Mouse (Mus musculus) MEL (cell line): Measurements from ENCODE around the gene Nkiras2. TPM values are rescaled to one million over a fixed set of nuclear protein-coding genes. Genes with fewer than 3 reads are reported as not detected.

Experiments used
- DNase-seq: peaks from one replicate; pipeline ENCODE4 v3.0.0; 2011; ENCODE audit warnings: low read depth, low spot score
- H3K27ac ChIP-seq: 2 replicates; pipeline ENCODE4 v1.5.1; 2012; ENCODE audit warnings: low read depth, mild to moderate bottlenecking, control low read depth, low read length, moderate library complexity; ENCODE audit not compliant: control insufficient read depth
- H3K27me3 ChIP-seq, 2 experiments: fragments of 150-350 bp in 1 of 2; sonication (generic) in 1 of 2; 2 replicates each; pipeline ENCODE4 v1.6.1; 2012; ENCODE audit warnings: low read length in 2 of 2, mild to moderate bottlenecking in 2 of 2, improper control_type of control experiment in 1 of 2, moderate library complexity in 1 of 2; ENCODE audit not compliant: insufficient read depth in 2 of 2, control insufficient read depth in 1 of 2
- H3K36me3 ChIP-seq, 2 experiments: 2 replicates each; pipeline ENCODE4 v1.6.1; 2012 to 2014; ENCODE audit warnings: low read length in 2 of 2, improper control_type of control experiment in 1 of 2, inconsistent platforms in 1 of 2, mild to moderate bottlenecking in 1 of 2; ENCODE audit not compliant: insufficient read depth in 2 of 2, control insufficient read depth in 1 of 2
- H3K4me1 ChIP-seq, 2 experiments: fragments of 150-350 bp in 1 of 2; sonication (generic) in 1 of 2; 2 replicates each; pipeline ENCODE4 v1.6.1; 2012; ENCODE audit warnings: low read length in 2 of 2, improper control_type of control experiment in 1 of 2, mild to moderate bottlenecking in 1 of 2; ENCODE audit not compliant: insufficient read depth in 2 of 2, control insufficient read depth in 1 of 2
- H3K4me3 ChIP-seq, 2 experiments: fragments of 150-350 bp in 1 of 2; sonication (generic) in 1 of 2; 2 replicates each; pipeline ENCODE4 v1.5.1; 2012; ENCODE audit warnings: low read depth in 2 of 2, low read length in 2 of 2, mild to moderate bottlenecking in 2 of 2, moderate library complexity in 2 of 2, control low read depth in 1 of 2, improper control_type of control experiment in 1 of 2; ENCODE audit not compliant: control insufficient read depth in 1 of 2, insufficient read depth in 1 of 2
- H3K79me2 ChIP-seq: 2 replicates; pipeline ENCODE4 v1.6.1; 2012; ENCODE audit warnings: mild to moderate bottlenecking, low read length, moderate library complexity; ENCODE audit not compliant: control insufficient read depth, poor library complexity, insufficient read depth
- H3K9ac ChIP-seq: 2 replicates; pipeline ENCODE4 v1.6.1; 2012; ENCODE audit warnings: low read depth, mild to moderate bottlenecking, control low read depth, low read length, moderate library complexity; ENCODE audit not compliant: control insufficient read depth, poor library complexity, severe bottlenecking
- H3K9me3 ChIP-seq: fragments of 150-350 bp; sonication (generic); replicated peaks from 2 replicates; pipeline ENCODE4 v1.6.1; 2012; ENCODE audit warnings: mild to moderate bottlenecking, low read length, improper control_type of control experiment, moderate library complexity; ENCODE audit not compliant: insufficient read depth
- BHLHE40 ChIP-seq: IDR thresholded peaks from 2 replicates; pipeline ENCODE4 v1.6.1; 2012; ENCODE audit warnings: low read depth, mild to moderate bottlenecking, inconsistent platforms, low read length, improper control_type of control experiment, borderline replicate concordance
- CHD1 ChIP-seq: IDR thresholded peaks from 2 replicates; pipeline ENCODE4 v1.6.1; 2012; ENCODE audit warnings: low read depth, mild to moderate bottlenecking, inconsistent platforms, low read length, improper control_type of control experiment
- CHD2 ChIP-seq: IDR thresholded peaks from 2 replicates; pipeline ENCODE4 v1.6.1; 2011; ENCODE audit warnings: low read length, improper control_type of control experiment
- CTCF ChIP-seq, 3 experiments: IDR thresholded peaks in 2 of 3; conservative IDR thresholded peaks in 1 of 3; 2 replicates each; pipeline ENCODE4 v1.5.1; 2011 to 2012; ENCODE audit warnings: low read length in 3 of 3, low read depth in 2 of 3, mild to moderate bottlenecking in 2 of 3, improper control_type of control experiment in 1 of 3, inconsistent platforms in 1 of 3, mixed read lengths in 1 of 3, moderate library complexity in 1 of 3; ENCODE audit not compliant: control insufficient read depth in 1 of 3, insufficient read depth in 1 of 3, poor library complexity in 1 of 3, severe bottlenecking in 1 of 3
- E2F4 ChIP-seq: IDR thresholded peaks from 2 replicates; pipeline ENCODE4 v1.6.1; 2011; ENCODE audit warnings: low read depth, low read length, improper control_type of control experiment, borderline replicate concordance
- ELF1 ChIP-seq: IDR thresholded peaks from 2 replicates; pipeline ENCODE4 v1.6.1; 2014; ENCODE audit warnings: low read depth, mild to moderate bottlenecking, inconsistent platforms, low read length, improper control_type of control experiment, moderate library complexity
- EP300 ChIP-seq, 2 experiments: IDR thresholded peaks; 2 replicates each; pipeline ENCODE4 v1.6.1; 2011; ENCODE audit warnings: improper control_type of control experiment in 2 of 2, low read length in 2 of 2, low read depth in 1 of 2, mild to moderate bottlenecking in 1 of 2
- ETS1 ChIP-seq: IDR thresholded peaks from 2 replicates; pipeline ENCODE4 v1.6.1; 2012; ENCODE audit warnings: low read depth, mild to moderate bottlenecking, inconsistent platforms, low read length, improper control_type of control experiment, moderate library complexity
- GABPA ChIP-seq: IDR thresholded peaks from 2 replicates; pipeline ENCODE4 v1.6.1; 2012; ENCODE audit warnings: low read depth, mild to moderate bottlenecking, inconsistent platforms, low read length, improper control_type of control experiment, moderate library complexity
- GATA1 ChIP-seq: IDR thresholded peaks from 2 replicates; pipeline ENCODE4 v1.6.1; 2011; ENCODE audit warnings: low read depth, low read length, improper control_type of control experiment
- HCFC1 ChIP-seq: IDR thresholded peaks from 2 replicates; pipeline ENCODE4 v1.6.1; 2012; ENCODE audit warnings: low read depth, mild to moderate bottlenecking, inconsistent platforms, low read length, improper control_type of control experiment, moderate library complexity
- JUND ChIP-seq: IDR thresholded peaks from 2 replicates; pipeline ENCODE4 v1.6.1; 2011; ENCODE audit warnings: low read depth, mild to moderate bottlenecking, improper control_type of control experiment, low read length
- KAT2A ChIP-seq: conservative IDR thresholded peaks from 2 replicates; pipeline ENCODE4 v1.6.1; 2012; ENCODE audit warnings: low read depth, low read length, improper control_type of control experiment, inconsistent platforms
- MAFK ChIP-seq: IDR thresholded peaks from 2 replicates; pipeline ENCODE4 v1.6.1; 2011; ENCODE audit warnings: low read depth, mild to moderate bottlenecking, low read length, improper control_type of control experiment, borderline replicate concordance
- MAX ChIP-seq: IDR thresholded peaks from 2 replicates; pipeline ENCODE4 v1.6.1; 2011; ENCODE audit warnings: low read length, improper control_type of control experiment
- MAZ ChIP-seq: IDR thresholded peaks from 2 replicates; pipeline ENCODE4 v1.6.1; 2012; ENCODE audit warnings: low read depth, mild to moderate bottlenecking, inconsistent platforms, low read length, improper control_type of control experiment
- MEF2A ChIP-seq: IDR thresholded peaks from 2 replicates; pipeline ENCODE4 v1.6.1; 2014; ENCODE audit warnings: low read depth, mild to moderate bottlenecking, inconsistent platforms, low read length, improper control_type of control experiment; ENCODE audit not compliant: poor library complexity, insufficient replicate concordance, severe bottlenecking; ENCODE audit errors: extremely low read depth
- MXI1 ChIP-seq: IDR thresholded peaks from 2 replicates; pipeline ENCODE4 v1.6.1; 2011; ENCODE audit warnings: mild to moderate bottlenecking, low read depth, low read length, improper control_type of control experiment
- MYB ChIP-seq: IDR thresholded peaks from 2 replicates; pipeline ENCODE4 v1.6.1; 2011; ENCODE audit warnings: mild to moderate bottlenecking, low read depth, low read length, improper control_type of control experiment
- MYC ChIP-seq: IDR thresholded peaks from 2 replicates; pipeline ENCODE4 v1.6.1; 2011; ENCODE audit warnings: low read depth, mild to moderate bottlenecking, low read length, improper control_type of control experiment, moderate library complexity
- NRF1 ChIP-seq: IDR thresholded peaks from 2 replicates; pipeline ENCODE4 v1.6.1; 2014; ENCODE audit warnings: low read depth, mild to moderate bottlenecking, inconsistent platforms, low read length, improper control_type of control experiment, moderate library complexity; ENCODE audit not compliant: poor library complexity, insufficient read depth, severe bottlenecking
- POLR2A ChIP-seq, 2 experiments: IDR thresholded peaks; 2 replicates each; pipeline ENCODE4 v1.6.1; 2011 to 2012; ENCODE audit warnings: low read length in 2 of 2, mild to moderate bottlenecking in 2 of 2, control low read depth in 1 of 2, improper control_type of control experiment in 1 of 2, low read depth in 1 of 2, moderate library complexity in 1 of 2; ENCODE audit not compliant: control insufficient read depth in 1 of 2, insufficient read depth in 1 of 2, poor library complexity in 1 of 2
- POLR2AphosphoS2 ChIP-seq: IDR thresholded peaks from 2 replicates; pipeline ENCODE4 v1.6.1; 2011; ENCODE audit warnings: low read length, improper control_type of control experiment
- POLR2AphosphoS5 ChIP-seq: IDR thresholded peaks from 2 replicates; pipeline ENCODE4 v1.6.1; 2012; ENCODE audit warnings: low read depth, borderline replicate concordance, mild to moderate bottlenecking, inconsistent platforms, low read length, moderate library complexity, mixed read lengths
- RAD21 ChIP-seq: IDR thresholded peaks from 2 replicates; pipeline ENCODE4 v1.6.1; 2011; ENCODE audit warnings: mild to moderate bottlenecking, low read depth, low read length, improper control_type of control experiment
- RCOR1 ChIP-seq: IDR thresholded peaks from 2 replicates; pipeline ENCODE4 v1.6.1; 2012; ENCODE audit warnings: low read depth, mild to moderate bottlenecking, inconsistent platforms, low read length, improper control_type of control experiment
- SIN3A ChIP-seq: IDR thresholded peaks from 2 replicates; pipeline ENCODE4 v1.6.1; 2012; ENCODE audit warnings: low read length, improper control_type of control experiment, inconsistent platforms
- SMC3 ChIP-seq: IDR thresholded peaks from 2 replicates; pipeline ENCODE4 v1.6.1; 2011; ENCODE audit warnings: low read depth, low read length, improper control_type of control experiment
- TAL1 ChIP-seq: IDR thresholded peaks from 2 replicates; pipeline ENCODE4 v1.6.1; 2012; ENCODE audit warnings: mild to moderate bottlenecking, inconsistent platforms, low read length, moderate library complexity, mixed read lengths
- TBP ChIP-seq: IDR thresholded peaks from 2 replicates; pipeline ENCODE4 v1.8.0; 2011; ENCODE audit warnings: low read depth, low read length, improper control_type of control experiment
- TCF12 ChIP-seq: IDR thresholded peaks from 2 replicates; pipeline ENCODE4 v1.6.1; 2014; ENCODE audit warnings: low read depth, mild to moderate bottlenecking, inconsistent platforms, low read length, improper control_type of control experiment, moderate library complexity
- USF1 ChIP-seq: IDR thresholded peaks from 2 replicates; pipeline ENCODE4 v1.6.1; 2014; ENCODE audit warnings: low read depth, mild to moderate bottlenecking, inconsistent platforms, low read length, improper control_type of control experiment, moderate library complexity
- USF2 ChIP-seq, 2 experiments: IDR thresholded peaks; 2 replicates each; pipeline ENCODE4 v1.6.1; 2011 to 2012; ENCODE audit warnings: improper control_type of control experiment in 2 of 2, low read length in 2 of 2, borderline replicate concordance in 1 of 2, inconsistent platforms in 1 of 2, low read depth in 1 of 2, mild to moderate bottlenecking in 1 of 2; ENCODE audit not compliant: insufficient read depth in 1 of 2
- ZC3H11A ChIP-seq: IDR thresholded peaks from 2 replicates; pipeline ENCODE4 v1.6.1; 2012; ENCODE audit warnings: low read depth, mild to moderate bottlenecking, inconsistent platforms, low read length, improper control_type of control experiment
- ZKSCAN1 ChIP-seq: IDR thresholded peaks from 2 replicates; pipeline ENCODE4 v1.6.1; 2012; ENCODE audit warnings: low read depth, mild to moderate bottlenecking, inconsistent platforms, low read length, improper control_type of control experiment, moderate library complexity
- ZMIZ1 ChIP-seq: IDR thresholded peaks from 2 replicates; pipeline ENCODE4 v1.6.1; 2012; ENCODE audit warnings: low read depth, mild to moderate bottlenecking, inconsistent platforms, low read length, improper control_type of control experiment, moderate library complexity
- ZNF384 ChIP-seq: IDR thresholded peaks from 2 replicates; pipeline ENCODE4 v1.6.1; 2012; ENCODE audit warnings: low read depth, mild to moderate bottlenecking, inconsistent platforms, low read length, improper control_type of control experiment
- polyA plus RNA-seq, 2 experiments: library from polyadenylated mRNA; stranded (reverse) in 1 of 2; unstranded in 1 of 2; fragments of >175 nt in 1 of 2; fragments of >200 nt in 1 of 2; gene quantifications; 2 replicates each; pipeline versions ENCODE4 v1.2.1 to v1.2.4; 2012; ENCODE audit warnings: low replicate concordance in 2 of 2, low read depth in 1 of 2; ENCODE audit not compliant: insufficient read length in 2 of 2, insufficient read depth in 1 of 2, missing spikeins in 1 of 2
- total RNA-seq: library from RNA; depleted of rRNA; stranded (reverse); fragments of 300-350 nt; gene quantifications from 2 replicates; pipeline ENCODE4 v1.2.3, GENCODE M21; 2012

Gene Nkiras2
- total and polyA plus RNA-seq, 3 experiments = 37.1 to 49.9 TPM; not detected in 1

DNA sequence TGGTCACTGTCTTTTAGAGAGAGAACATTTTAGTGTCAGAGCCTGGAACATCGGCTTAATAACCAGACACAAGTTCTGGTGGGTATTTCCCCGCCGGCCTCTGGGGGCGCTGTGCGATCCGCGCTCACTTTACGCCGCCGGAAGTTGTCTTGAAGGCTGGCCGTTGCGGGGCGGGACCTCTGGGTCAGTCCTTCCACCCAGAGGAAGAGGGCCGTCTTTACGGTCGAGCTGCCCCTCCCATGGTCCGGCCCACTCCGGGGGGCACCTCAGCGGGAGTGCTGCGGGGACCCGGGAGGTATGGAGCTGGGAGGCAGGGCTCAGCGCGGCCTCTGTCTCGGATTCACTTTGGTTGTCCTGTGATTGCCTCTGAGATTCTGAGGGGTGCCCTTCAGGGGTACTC lies 3.7 kb downstream of the Nkiras2 start:
- peak; percentile 99 for DNase-seq
- H3K4me1 ChIP-seq = peaks cover 4 to 40% of the 10 kb centered on the region in 2 experiments
- TF ChIP-seq POLR2A (IDR thresholded peaks at IDR 0.05; ENCODE audit: control insufficient read depth in 1 of 2, insufficient read depth in 1 of 2, low read depth in 1 of 2, low read length in 2 of 2, poor library complexity in 1 of 2) (peak; percentile 74 to 89), HCFC1 (peak; percentile 97), MAFK (no peak), JUND (no peak), ZC3H11A (no peak), SMC3 (no peak), CHD1 (no peak), EP300 (IDR thresholded peaks at IDR 0.05; ENCODE audit: low read depth in 1 of 2, low read length in 2 of 2) (0 out of 4 replicates have a peak, but pooled peaks of 1 of the 2 experiments have one; percentile 4), GABPA (peak; percentile 94; the same call in 1 of the 2 replicates), ETS1 (peak; percentile 48; the same call in 1 of the 2 replicates), TCF12 (peak; percentile 82), ZMIZ1 (peak; percentile 65), RAD21 (no peak), E2F4 (no peak; the same call in 1 of the 2 replicates), ZNF384 (no peak), POLR2AphosphoS2 (peak; percentile 68; the same call in 1 of the 2 replicates), MAX (no peak), GATA1 (no peak), CHD2 (no peak), KAT2A (peak; percentile 88; the same call in 1 of the 2 replicates), USF2 (IDR thresholded peaks at IDR 0.05; ENCODE audit: borderline replicate concordance in 1 of 2, insufficient read depth in 1 of 2, low read depth in 1 of 2, low read length in 2 of 2) (no peak), TBP (peak; percentile 81), USF1 (peak; percentile 28; the same call in 1 of the 2 replicates), CTCF (IDR thresholded peaks at IDR 0.05 in 2 of 3, conservative IDR thresholded peaks at IDR 0.05 in 1 of 3; ENCODE audit: control insufficient read depth in 1 of 3, insufficient read depth in 1 of 3, low read depth in 2 of 3, low read length in 3 of 3, poor library complexity in 1 of 3, severe bottlenecking in 1 of 3) (peak; percentile 80 to 99 (median 98)), NRF1 (no peak), BHLHE40 (no peak), MEF2A (no peak), SIN3A (peak; percentile 92), RCOR1 (peak; percentile 35; the same call in 1 of the 2 replicates), POLR2AphosphoS5 (no peak), MXI1 (peak; percentile 69; the same call in 1 of the 2 replicates), MYB (0 out of 2 replicates have a peak, but pooled peaks have one; percentile 6), ZKSCAN1 (no peak), MAZ (peak; percentile 91; the same call in 1 of the 2 replicates), MYC (0 out of 2 replicates have a peak, but pooled peaks have one; percentile 23), ELF1 (peak; percentile 84), TAL1 (no peak)

More for the DNA sequence above, 3.7 kb downstream of the Nkiras2 start:
- peaks cover 24% of the 10 kb centered on the region for H3K79me2 ChIP-seq
- H3K9me3 ChIP-seq = no peaks in the 10 kb centered on the region
- H3K27me3 ChIP-seq = no peaks in the 10 kb centered on the region
- H3K4me3 ChIP-seq = peak overlapping the region; percentile 74 to 88
- peak overlapping the region; percentile 74 for H3K27ac ChIP-seq
- H3K9ac ChIP-seq = peak overlapping the region; percentile 91
- H3K36me3 ChIP-seq = peaks cover 0 to 37% of the 10 kb centered on the region in 2 experiments; a peak in 3 of 4 replicates
